Mouse (Mus musculus): ENCODE data around the gene Lmbr1l. TPM values are rescaled to one million over a fixed set of nuclear protein-coding genes. Genes with fewer than 3 reads are reported as not detected.
"Not testable (repeated sequence)": the region's sequence is repeated elsewhere in the genome, so short reads cannot be mapped to it uniquely, and the experiment has no call there.

The Lmbr1l gene
- polyA plus RNA-seq, 1 experiment from 2014 or later = 9.4 TPM

DNA sequence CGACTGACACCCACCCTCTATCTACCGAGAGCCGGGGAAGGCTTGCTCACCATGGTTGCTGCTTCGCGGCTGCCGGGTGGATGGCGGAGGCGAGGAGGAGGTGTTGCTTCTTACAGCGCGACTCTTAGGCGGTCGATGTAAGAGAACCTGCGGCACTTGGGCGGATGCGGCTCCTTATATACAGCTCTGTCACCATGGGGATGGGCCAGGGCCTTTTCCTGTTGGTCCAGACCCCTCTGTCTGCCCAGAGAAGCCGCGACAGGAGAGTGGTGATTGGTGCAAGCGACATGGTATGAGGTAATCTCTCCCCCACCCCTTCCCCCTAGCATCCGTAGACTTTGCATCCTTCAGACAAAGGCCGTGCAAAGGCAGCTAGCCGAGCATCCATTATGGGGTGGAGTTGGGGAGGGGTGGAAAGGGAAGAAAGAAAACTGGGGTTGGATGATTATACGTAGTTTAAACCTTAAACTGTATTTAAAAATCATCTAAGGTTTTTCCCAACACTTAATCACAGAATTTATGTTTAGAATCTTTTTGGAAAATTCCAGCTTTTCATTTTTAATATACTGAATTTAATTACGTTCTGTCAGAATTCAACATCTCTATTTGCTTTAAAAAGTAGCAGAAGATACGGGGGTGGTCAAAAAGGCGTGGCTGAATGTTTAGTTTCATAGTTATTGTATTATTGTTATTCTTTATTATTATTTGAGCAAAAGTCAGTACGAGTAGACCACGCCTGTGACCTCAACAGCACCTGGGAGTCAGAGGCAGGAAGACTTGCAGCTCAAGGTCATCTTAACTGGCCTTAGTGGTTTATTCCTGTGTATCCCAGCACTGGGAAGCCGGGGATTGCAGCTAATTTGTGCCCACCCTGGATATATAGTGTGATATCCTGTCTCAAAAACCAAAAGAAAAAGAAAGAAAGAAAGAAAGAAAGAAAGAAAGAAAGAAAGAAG, 35.6 kb upstream of the Lmbr1l start, which contains the start of the genes Gm49450 and Tuba1a:
Gm49450 (minus strand) TSS at position 151 of the 956 bp plus-strand sequence.
Tuba1a (minus strand) TSS at position 303 of the 956 bp plus-strand sequence.
- no peaks in the 10 kb centered on the region; the same call in 1 of the 2 replicates for H3K36me3 ChIP-seq (ENCODE audit: control insufficient read depth, insufficient read depth, low read length)
- ATAC-seq (replicated peaks; ENCODE audit: low FRiP score) = peak; percentile 98
- peak within 1 kb of the TSS; percentile 87 for H3K4me2 ChIP-seq (ENCODE audit: low read depth, low read length, severe bottlenecking)
- H3K4me3 ChIP-seq (ENCODE audit: low read depth, low read length) = peak within 1 kb of the TSS; percentile 82
- H3K27me3 ChIP-seq (ENCODE audit: control insufficient read depth, insufficient read depth, low read length) = no peaks in the 10 kb centered on the region
- H3K9ac ChIP-seq (ENCODE audit: low read length) = peak within 1 kb of the TSS; percentile 96
- WGBS = 2% methylated on average over 28 of the region's 28 CpGs
- H3K9me3 ChIP-seq (ENCODE audit: control insufficient read depth, low read length) = no peaks in the 10 kb centered on the region
- DNase-seq (ENCODE audit: low spot score) = peak; percentile 99
- 0 out of 2 replicates have a peak, but pooled peaks cover 2% of the 10 kb centered on the region for H3K4me1 ChIP-seq (replicated peaks; ENCODE audit: control insufficient read depth, insufficient read depth, low read length)
- peak within 1 kb of the TSS; percentile 98 for H3K27ac ChIP-seq (ENCODE audit: low read depth, low read length)

DNA sequence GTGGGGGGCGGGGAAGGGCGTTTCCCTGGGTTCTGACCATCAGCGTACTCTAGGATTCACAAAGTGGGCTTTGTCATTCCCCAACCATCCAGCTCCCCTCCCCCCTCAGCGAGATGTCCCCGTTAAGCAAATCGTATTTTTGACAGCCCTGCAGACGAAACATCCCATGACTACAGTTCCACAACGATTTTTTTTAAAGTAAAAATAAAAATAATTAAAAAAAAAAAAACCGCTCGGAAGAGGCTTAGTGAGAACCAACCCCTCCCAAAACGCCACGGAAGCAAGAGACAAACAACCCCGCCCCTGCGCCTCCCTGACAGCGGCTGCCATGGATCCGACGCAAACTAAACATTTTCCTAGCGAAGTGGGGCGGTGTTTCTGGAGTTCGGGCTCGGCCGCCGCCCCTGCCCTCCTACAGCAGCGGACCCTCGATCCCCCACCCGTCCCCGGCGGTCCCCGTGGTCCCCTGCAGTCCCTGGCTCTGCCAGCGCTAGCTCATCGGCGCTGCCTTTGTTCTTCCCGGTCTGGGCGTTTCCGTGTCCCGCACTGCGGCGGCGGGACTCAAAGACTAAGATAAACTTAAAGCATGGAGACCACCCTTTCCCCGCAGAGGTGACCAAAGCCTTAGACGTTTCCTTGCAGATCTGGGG, 34.8 kb upstream of the Lmbr1l start:
- 0 out of 2 replicates have a peak, but pooled peaks cover 2% of the 10 kb centered on the region for H3K4me1 ChIP-seq (replicated peaks; ENCODE audit: control insufficient read depth, insufficient read depth, low read length)
- under 1% methylated on average over 41 of the region's 41 CpGs for WGBS
- H3K9ac ChIP-seq (ENCODE audit: low read length) = peak overlapping the region; percentile 96
- no peaks in the 10 kb centered on the region for H3K27me3 ChIP-seq (ENCODE audit: control insufficient read depth, insufficient read depth, low read length)
- peak; percentile 71 for ATAC-seq (replicated peaks; ENCODE audit: low FRiP score)
- peak overlapping the region; percentile 82 for H3K4me3 ChIP-seq (ENCODE audit: low read depth, low read length)
- H3K9me3 ChIP-seq (ENCODE audit: control insufficient read depth, low read length) = no peaks in the 10 kb centered on the region
- H3K27ac ChIP-seq (ENCODE audit: low read depth, low read length) = peak overlapping the region; percentile 98
- H3K36me3 ChIP-seq (ENCODE audit: control insufficient read depth, insufficient read depth, low read length) = no peaks in the 10 kb centered on the region; the same call in 1 of the 2 replicates
- peak overlapping the region; percentile 87; the same call in 1 of the 2 replicates for H3K4me2 ChIP-seq (ENCODE audit: low read depth, low read length, severe bottlenecking)
- peak; percentile 92 for DNase-seq (ENCODE audit: low spot score)

DNA sequence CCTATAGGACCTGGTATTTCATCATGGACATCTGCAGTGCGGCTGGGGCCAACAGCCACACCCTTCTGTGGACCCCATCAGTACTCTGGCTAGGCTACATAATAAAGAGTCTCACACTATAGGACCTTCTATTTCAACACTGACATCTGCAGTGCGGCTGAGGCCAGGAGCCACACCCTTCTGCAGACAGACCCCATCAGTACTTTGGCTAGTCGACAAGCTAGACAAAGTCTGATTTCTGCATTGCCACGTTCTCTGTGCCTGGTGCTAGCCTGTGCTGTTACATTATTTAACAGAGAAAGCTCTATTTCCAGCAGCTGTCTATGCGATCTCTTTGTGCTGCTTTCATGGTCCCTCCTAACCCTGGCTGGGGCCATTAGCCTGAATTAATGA, 34.0 kb upstream of the Lmbr1l start:
- 24% methylated on average over 5 of the region's 5 CpGs for WGBS
- Histone ChIP-seq H3K4me2 (ENCODE audit: low read depth, low read length, severe bottlenecking) (peak overlapping the region; percentile 87), H3K4me3 (ENCODE audit: low read depth, low read length) (peak overlapping the region; percentile 82), H3K9me3 (ENCODE audit: control insufficient read depth, low read length) (no peaks in the 10 kb centered on the region), H3K4me1 (replicated peaks; ENCODE audit: control insufficient read depth, insufficient read depth, low read length) (0 out of 2 replicates have a peak, but pooled peaks cover 2% of the 10 kb centered on the region), H3K36me3 (ENCODE audit: control insufficient read depth, insufficient read depth, low read length) (no peaks in the 10 kb centered on the region; the same call in 1 of the 2 replicates), H3K9ac (ENCODE audit: low read length) (peak overlapping the region; percentile 96), H3K27me3 (ENCODE audit: control insufficient read depth, insufficient read depth, low read length) (no peaks in the 10 kb centered on the region), H3K27ac (ENCODE audit: low read depth, low read length) (peak overlapping the region; percentile 98)
- 0 out of 2 replicates have a peak, but pooled peaks have one; percentile 10 for ATAC-seq (replicated peaks; ENCODE audit: low FRiP score)
- DNase-seq (ENCODE audit: low spot score) = peak; percentile 68

DNA sequence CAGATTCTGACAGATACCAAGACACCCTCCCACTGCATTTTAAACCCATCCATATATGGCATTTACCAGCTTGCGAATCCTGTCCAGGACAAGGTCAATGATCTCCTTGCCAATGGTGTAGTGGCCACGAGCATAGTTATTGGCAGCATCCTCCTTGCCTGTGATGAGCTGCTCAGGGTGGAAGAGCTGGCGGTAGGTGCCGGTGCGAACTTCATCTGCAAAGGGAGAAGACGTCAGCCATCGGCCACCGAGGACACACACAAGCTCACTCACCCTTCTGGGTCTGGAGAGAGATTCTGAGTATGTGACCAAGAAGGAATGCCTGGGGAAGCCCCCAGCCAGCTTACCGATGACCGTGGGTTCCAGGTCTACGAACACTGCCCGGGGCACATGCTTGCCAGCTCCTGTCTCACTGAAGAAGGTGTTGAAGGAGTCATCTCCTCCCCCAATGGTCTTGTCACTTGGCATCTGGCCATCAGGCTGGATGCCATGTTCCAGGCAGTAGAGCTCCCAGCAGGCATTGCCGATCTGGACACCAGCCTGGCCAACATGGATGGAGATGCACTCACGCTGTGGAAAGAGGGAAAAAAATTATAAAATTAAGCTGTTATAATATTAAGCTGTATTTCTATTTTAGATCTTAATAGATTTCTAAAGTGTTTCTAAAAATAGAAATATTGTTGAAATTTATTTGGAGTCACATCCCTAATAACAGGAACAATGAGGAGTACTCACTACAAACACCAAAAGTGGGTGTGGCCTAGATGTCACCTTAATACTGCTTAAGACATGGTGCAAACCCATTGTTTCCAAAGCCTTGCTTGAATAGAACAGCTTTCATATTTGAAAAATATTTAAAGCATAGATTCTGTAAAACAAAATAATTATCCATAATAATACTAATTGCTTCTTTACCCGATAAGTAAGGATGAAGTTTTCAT, 33.4 kb upstream of the Lmbr1l start:
- not testable (repeated sequence) for H3K27me3 ChIP-seq (ENCODE audit: control insufficient read depth, insufficient read depth, low read length); H3K27ac ChIP-seq (ENCODE audit: low read depth, low read length); H3K9me3 ChIP-seq (ENCODE audit: control insufficient read depth, low read length); H3K4me1 ChIP-seq (replicated peaks; ENCODE audit: control insufficient read depth, insufficient read depth, low read length); DNase-seq (ENCODE audit: low spot score); ATAC-seq (replicated peaks; ENCODE audit: low FRiP score); H3K36me3 ChIP-seq (ENCODE audit: control insufficient read depth, insufficient read depth, low read length)
- Histone ChIP-seq H3K4me2 (ENCODE audit: low read depth, low read length, severe bottlenecking) (peak overlapping the region; percentile 87), H3K4me3 (ENCODE audit: low read depth, low read length) (peak overlapping the region; percentile 82), H3K9ac (ENCODE audit: low read length) (peak overlapping the region; percentile 96)
- WGBS = 95% methylated on average over 11 of the region's 15 CpGs

DNA sequence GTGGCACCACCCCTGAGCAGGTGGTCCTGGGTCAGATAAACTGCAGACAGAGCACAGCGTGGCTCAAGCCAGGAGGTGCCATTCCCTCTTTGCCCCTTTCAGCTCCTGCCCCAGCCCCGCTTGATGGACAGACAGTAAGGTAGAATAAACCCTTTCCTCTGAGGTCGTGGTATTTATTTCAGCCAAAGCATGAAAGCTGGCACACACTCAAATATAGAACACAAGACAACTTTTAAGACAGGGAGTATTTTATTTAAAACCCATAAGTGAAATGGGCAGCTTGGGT, 31.5 kb upstream of the Lmbr1l start:
- Histone ChIP-seq H3K27me3 (ENCODE audit: control insufficient read depth, insufficient read depth, low read length) (no peaks in the 10 kb centered on the region), H3K4me1 (replicated peaks; ENCODE audit: control insufficient read depth, insufficient read depth, low read length) (no peaks in the 10 kb centered on the region), H3K4me2 (ENCODE audit: low read depth, low read length, severe bottlenecking) (peak overlapping the region; percentile 18; the same call in 1 of the 2 replicates), H3K9me3 (ENCODE audit: control insufficient read depth, low read length) (no peaks in the 10 kb centered on the region), H3K4me3 (ENCODE audit: low read depth, low read length) (0 out of 2 replicates have a peak overlapping the region, but pooled peaks have one; percentile 6), H3K9ac (ENCODE audit: low read length) (peak overlapping the region; percentile 8; the same call in 1 of the 2 replicates), H3K27ac (ENCODE audit: low read depth, low read length) (no peak overlapping the region; the same call in 1 of the 2 replicates), H3K36me3 (ENCODE audit: control insufficient read depth, insufficient read depth, low read length) (no peaks in the 10 kb centered on the region; the same call in 1 of the 2 replicates)
- ATAC-seq (replicated peaks; ENCODE audit: low FRiP score) (no peak; the same call in 1 of the 2 replicates), DNase-seq (ENCODE audit: low spot score) (no peak)
- WGBS = 73% methylated on average over 3 of the region's 3 CpGs

DNA sequence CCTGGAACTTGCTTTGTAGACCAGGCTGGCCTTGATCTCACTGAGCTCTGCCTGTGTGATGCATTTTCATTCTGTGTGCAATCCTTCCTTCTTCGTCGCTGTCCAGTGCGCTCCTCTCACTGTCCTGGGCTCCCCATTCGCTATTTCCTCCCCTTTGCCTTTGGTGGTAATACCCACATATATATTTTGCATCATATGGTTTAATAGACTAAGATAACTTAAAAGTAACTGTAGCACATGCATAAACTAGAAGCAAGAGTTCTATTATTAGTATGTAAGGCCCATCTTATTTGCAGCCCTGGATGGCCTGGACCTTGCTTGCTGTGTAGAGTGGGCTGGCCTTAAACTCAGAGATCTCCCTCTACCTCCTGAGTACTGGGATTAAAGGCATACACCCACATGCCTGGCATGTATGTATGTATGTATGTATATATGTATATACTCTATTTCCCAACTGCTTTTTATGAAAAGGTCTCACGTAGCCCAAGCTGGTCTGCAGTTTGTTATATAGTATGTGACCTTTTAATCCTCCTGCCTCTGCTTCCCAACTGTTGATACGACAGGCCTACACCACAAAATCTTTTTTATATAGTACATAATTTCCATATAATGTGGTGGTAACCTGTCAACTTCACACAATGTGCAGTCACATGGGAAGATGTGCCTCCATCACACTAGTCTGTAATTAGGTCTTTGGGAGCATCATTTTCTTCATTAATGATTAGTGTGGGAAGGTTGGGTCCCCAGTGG, 31.0 kb upstream of the Lmbr1l start:
- 75% methylated on average over 6 of the region's 6 CpGs for WGBS
- ATAC-seq (replicated peaks; ENCODE audit: low FRiP score) = no peak

DNA sequence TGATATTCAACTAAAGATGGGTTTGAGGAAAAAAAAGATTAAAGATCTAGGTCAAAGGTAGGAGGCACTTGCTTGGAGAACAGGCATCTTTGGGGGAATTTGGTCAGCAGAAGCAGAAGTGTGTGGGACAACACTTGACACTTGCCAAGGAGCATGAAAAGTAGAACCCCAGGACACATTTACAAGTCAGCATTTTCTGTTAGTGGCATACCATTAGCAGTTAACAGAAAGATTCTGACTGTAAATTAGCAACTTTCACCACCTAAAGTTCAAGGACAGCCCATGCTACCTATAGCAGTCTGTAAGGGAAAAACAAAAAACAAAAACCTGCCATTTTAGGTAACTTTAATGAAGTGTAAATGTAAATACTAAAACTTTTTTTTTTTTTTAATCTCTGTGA, 30.4 kb upstream of the Lmbr1l start:
- no peak overlapping the region for H3K4me3 ChIP-seq (ENCODE audit: low read depth, low read length)
- H3K9ac ChIP-seq (ENCODE audit: low read length) = no peak overlapping the region
- no peaks in the 10 kb centered on the region for H3K4me1 ChIP-seq (replicated peaks; ENCODE audit: control insufficient read depth, insufficient read depth, low read length)
- no peak for DNase-seq (ENCODE audit: low spot score)
- no peaks in the 10 kb centered on the region; the same call in 1 of the 2 replicates for H3K36me3 ChIP-seq (ENCODE audit: control insufficient read depth, insufficient read depth, low read length)
- H3K27ac ChIP-seq (ENCODE audit: low read depth, low read length) = no peak overlapping the region
- no peaks in the 10 kb centered on the region for H3K9me3 ChIP-seq (ENCODE audit: control insufficient read depth, low read length)
- H3K27me3 ChIP-seq (ENCODE audit: control insufficient read depth, insufficient read depth, low read length) = no peaks in the 10 kb centered on the region
- no peak overlapping the region for H3K4me2 ChIP-seq (ENCODE audit: low read depth, low read length, severe bottlenecking)
- no peak for ATAC-seq (replicated peaks; ENCODE audit: low FRiP score)

More for the DNA sequence above, 31.0 kb upstream of the Lmbr1l start:
- Histone ChIP-seq H3K36me3 (ENCODE audit: control insufficient read depth, insufficient read depth, low read length) (no peaks in the 10 kb centered on the region; the same call in 1 of the 2 replicates), H3K4me1 (replicated peaks; ENCODE audit: control insufficient read depth, insufficient read depth, low read length) (no peaks in the 10 kb centered on the region), H3K27me3 (ENCODE audit: control insufficient read depth, insufficient read depth, low read length) (no peaks in the 10 kb centered on the region), H3K9ac (ENCODE audit: low read length) (peak overlapping the region; percentile 8; the same call in 1 of the 2 replicates), H3K4me2 (ENCODE audit: low read depth, low read length, severe bottlenecking) (peak overlapping the region; percentile 18; the same call in 1 of the 2 replicates), H3K27ac (ENCODE audit: low read depth, low read length) (no peak overlapping the region; the same call in 1 of the 2 replicates), H3K4me3 (ENCODE audit: low read depth, low read length) (0 out of 2 replicates have a peak overlapping the region, but pooled peaks have one; percentile 6), H3K9me3 (ENCODE audit: control insufficient read depth, low read length) (no peaks in the 10 kb centered on the region)
- DNase-seq (ENCODE audit: low spot score) = no peak
